Mouse (Mus musculus) limb, embryonic 12.5 days (tissue): ENCODE data around the gene Kcne1l. TPM values are rescaled to one million over a fixed set of nuclear protein-coding genes. Genes with fewer than 3 reads are reported as not detected.

Experiments used
- ATAC-seq: fragments of 200-750 bp; cut with Nextera tagmentation; 2 replicates; pipeline ENCODE4 v1.8.0; 2017; ENCODE audit warnings: low read depth, moderate TSS enrichment; ENCODE audit not compliant: insufficient number of reproducible peaks, insufficient read depth, low FRiP score, low TSS enrichment
- H3K27ac ChIP-seq: fragments of 300-500 bp; sonication (generic); 2 replicates; pipeline ENCODE4 v1.5.1; 2016; ENCODE audit warnings: mild to moderate bottlenecking, moderate library complexity
- H3K27me3 ChIP-seq: fragments of 300-500 bp; sonication (generic); 2 replicates; pipeline ENCODE4 v1.6.1; 2016; ENCODE audit warnings: mild to moderate bottlenecking, moderate library complexity
- H3K36me3 ChIP-seq: fragments of 300-500 bp; sonication (generic); 2 replicates; pipeline ENCODE4 v1.6.1; 2016; ENCODE audit warnings: mild to moderate bottlenecking, moderate library complexity
- H3K4me1 ChIP-seq: fragments of 300-500 bp; sonication (generic); replicated peaks from 2 replicates; pipeline ENCODE4 v1.6.1; 2016
- H3K4me2 ChIP-seq: fragments of 300-500 bp; sonication (generic); 2 replicates; pipeline ENCODE4 v1.6.1; 2016; ENCODE audit warnings: mild to moderate bottlenecking, moderate library complexity
- H3K4me3 ChIP-seq: fragments of 300-500 bp; sonication (generic); replicated peaks from 2 replicates; pipeline ENCODE4 v1.5.1; 2016; ENCODE audit warnings: mild to moderate bottlenecking
- H3K9ac ChIP-seq: fragments of 300-500 bp; sonication (generic); replicated peaks from 2 replicates; pipeline ENCODE4 v1.6.1; 2016; ENCODE audit warnings: mild to moderate bottlenecking, moderate library complexity
- H3K9me3 ChIP-seq: fragments of 300-500 bp; sonication (generic); 2 replicates; pipeline ENCODE4 v1.6.1; 2016; ENCODE audit warnings: mild to moderate bottlenecking, moderate library complexity
- WGBS: fragments of 180-500 bp; shearing (Covaris S2); methylation state at CpG from one replicate; pipeline ENCODE4 v1.1.7; 2016; 5-methylcytosine and 5-hydroxymethylcytosine counted together
- polyA plus RNA-seq: library from polyadenylated mRNA; unstranded; fragments of >200 nt; fragmentation: Nextera tagmentation; extraction: Ambion mirVana; gene quantifications from 2 replicates; pipeline ENCODE4 v1.2.1, GENCODE M21; 2016

Gene Kcne1l
- polyA plus RNA-seq, result 30.4 and 32.4 TPM in 2 replicates

- H3K4me1 ChIP-seq, result no peaks in the 10 kb centered on the region
- H3K9me3 ChIP-seq, result no peaks in the 10 kb centered on the region
- ATAC-seq, result peak; percentile 89
- peak within 1 kb of the TSS; percentile 31 for H3K9ac ChIP-seq
- H3K4me2 ChIP-seq, result peak within 1 kb of the TSS; percentile 59
- H3K4me3 ChIP-seq, result peak within 1 kb of the TSS; percentile 33
- H3K27ac ChIP-seq, result no peak within 1 kb of the TSS
- 24% methylated on average over 30 of the region's 33 CpGs for WGBS
- no peaks in the 10 kb centered on the region for H3K36me3 ChIP-seq
- peaks cover 67% of the 10 kb centered on the region for H3K27me3 ChIP-seq
These were observed at the start of gene Kcne1l for GRCm38 (mm10) chrX:142305869-142306581. Gene Kcne1l (minus strand): TSS chrX:142306294.

- no peak overlapping the region for H3K27ac ChIP-seq
- no peaks in the 10 kb centered on the region for H3K9me3 ChIP-seq
- no peak overlapping the region for H3K4me2 ChIP-seq
- peaks cover 8% of the 10 kb centered on the region; the same call in 1 of the 2 replicates for H3K27me3 ChIP-seq
- H3K4me3 ChIP-seq, result no peak overlapping the region
- no peak overlapping the region for H3K9ac ChIP-seq
- no peak for ATAC-seq
- H3K36me3 ChIP-seq, result no peaks in the 10 kb centered on the region
- 92% methylated on average over 6 of the region's 6 CpGs for WGBS
- H3K4me1 ChIP-seq, result no peaks in the 10 kb centered on the region
These were observed 30.1 kb upstream of the Kcne1l start for GRCm38 (mm10) chrX:142336207-142336606.

GRCm38 (mm10) chrX:142335502-142335901 is 29.4 kb upstream of the Kcne1l start:
- no peak overlapping the region for H3K27ac ChIP-seq
- no peak overlapping the region for H3K9ac ChIP-seq
- no peak for ATAC-seq
- H3K27me3 ChIP-seq, result peaks cover 8% of the 10 kb centered on the region
- no peak overlapping the region for H3K4me2 ChIP-seq
- H3K36me3 ChIP-seq, result no peaks in the 10 kb centered on the region
- H3K4me1 ChIP-seq, result no peaks in the 10 kb centered on the region
- WGBS, result 87% methylated on average over 5 of the region's 5 CpGs
- no peaks in the 10 kb centered on the region for H3K9me3 ChIP-seq
- no peak overlapping the region for H3K4me3 ChIP-seq

- Histone ChIP-seq H3K4me1 (no peaks in the 10 kb centered on the region), H3K9ac (no peak overlapping the region), H3K27ac (no peak overlapping the region), H3K36me3 (no peaks in the 10 kb centered on the region), H3K9me3 (no peaks in the 10 kb centered on the region), H3K27me3 (no peaks in the 10 kb centered on the region; the same call in 1 of the 2 replicates), H3K4me3 (no peak overlapping the region), H3K4me2 (no peak overlapping the region)
- ATAC-seq, result no peak
- WGBS, result 84% methylated on average over 1 of the region's 2 CpGs
These were observed 19.7 kb upstream of the Kcne1l start for GRCm38 (mm10) chrX:142325760-142326159.

GRCm38 (mm10) chrX:142316106-142316505 is 10.0 kb upstream of the Kcne1l start:
- 60% methylated on average over 9 of the region's 9 CpGs for WGBS
- Histone ChIP-seq H3K4me2 (no peak overlapping the region), H3K4me3 (no peak overlapping the region), H3K9me3 (no peaks in the 10 kb centered on the region), H3K4me1 (no peaks in the 10 kb centered on the region), H3K27me3 (peaks cover 18% of the 10 kb centered on the region), H3K9ac (no peak overlapping the region), H3K36me3 (no peaks in the 10 kb centered on the region), H3K27ac (no peak overlapping the region)
- no peak for ATAC-seq

GRCm38 (mm10) chrX:142315270-142315669 is 9.2 kb upstream of the Kcne1l start:
- Histone ChIP-seq H3K36me3 (no peaks in the 10 kb centered on the region), H3K4me2 (no peak overlapping the region), H3K4me3 (no peak overlapping the region), H3K27me3 (peaks cover 24% of the 10 kb centered on the region), H3K9ac (no peak overlapping the region), H3K9me3 (no peaks in the 10 kb centered on the region), H3K4me1 (no peaks in the 10 kb centered on the region), H3K27ac (no peak overlapping the region)
- no peak for ATAC-seq
- 86% methylated on average over 8 of the region's 8 CpGs for WGBS

- no peaks in the 10 kb centered on the region for H3K4me1 ChIP-seq
- WGBS, result 53% methylated on average over 11 of the region's 11 CpGs
- no peak overlapping the region for H3K27ac ChIP-seq
- H3K4me3 ChIP-seq, result no peak overlapping the region
- no peaks in the 10 kb centered on the region for H3K36me3 ChIP-seq
- H3K9ac ChIP-seq, result no peak overlapping the region
- no peak overlapping the region for H3K4me2 ChIP-seq
- no peak for ATAC-seq
- no peaks in the 10 kb centered on the region for H3K9me3 ChIP-seq
- H3K27me3 ChIP-seq, result peaks cover 24% of the 10 kb centered on the region
These were observed 8.4 kb upstream of the Kcne1l start for GRCm38 (mm10) chrX:142314307-142315024.

- Histone ChIP-seq H3K4me3 (no peak overlapping the region), H3K36me3 (no peaks in the 10 kb centered on the region), H3K27ac (no peak overlapping the region), H3K27me3 (peaks cover 46% of the 10 kb centered on the region), H3K4me2 (no peak overlapping the region), H3K9me3 (no peaks in the 10 kb centered on the region), H3K4me1 (no peaks in the 10 kb centered on the region), H3K9ac (no peak overlapping the region)
- no peak for ATAC-seq
- WGBS, result 53% methylated on average over 5 of the region's 5 CpGs
These were observed 4.3 kb upstream of the Kcne1l start for GRCm38 (mm10) chrX:142310431-142310830.

- WGBS, result 29% methylated on average over 35 of the region's 35 CpGs
- no peak overlapping the region for H3K27ac ChIP-seq
- H3K36me3 ChIP-seq, result no peaks in the 10 kb centered on the region
- H3K9ac ChIP-seq, result peak overlapping the region; percentile 31
- H3K27me3 ChIP-seq, result peaks cover 61% of the 10 kb centered on the region
- no peaks in the 10 kb centered on the region for H3K4me1 ChIP-seq
- H3K4me3 ChIP-seq, result peak overlapping the region; percentile 33
- peak; percentile 21; the same call in 1 of the 2 replicates for ATAC-seq
- no peaks in the 10 kb centered on the region for H3K9me3 ChIP-seq
- peak overlapping the region; percentile 59 for H3K4me2 ChIP-seq
These were observed 855 bp downstream of the Kcne1l start for GRCm38 (mm10) chrX:142305010-142305868.

GRCm38 (mm10) chrX:142304592-142304991 is 1.5 kb downstream of the Kcne1l start:
- Histone ChIP-seq H3K4me3 (no peak overlapping the region), H3K4me1 (no peaks in the 10 kb centered on the region), H3K36me3 (no peaks in the 10 kb centered on the region), H3K9me3 (no peaks in the 10 kb centered on the region), H3K4me2 (no peak overlapping the region), H3K9ac (no peak overlapping the region), H3K27ac (no peak overlapping the region), H3K27me3 (peaks cover 61% of the 10 kb centered on the region)
- ATAC-seq, result no peak

- Histone ChIP-seq H3K36me3 (no peaks in the 10 kb centered on the region), H3K27ac (no peak overlapping the region), H3K9me3 (no peaks in the 10 kb centered on the region), H3K27me3 (peaks cover 54% of the 10 kb centered on the region), H3K4me1 (no peaks in the 10 kb centered on the region), H3K4me2 (no peak overlapping the region), H3K4me3 (no peak overlapping the region), H3K9ac (no peak overlapping the region)
- ATAC-seq, result no peak
- WGBS, result 53% methylated on average over 2 of the region's 2 CpGs
These were observed 2.6 kb downstream of the Kcne1l start for GRCm38 (mm10) chrX:142303456-142303855.
